Mouse (Mus musculus) embryo, embryonic 10 days (tissue): Measurements from ENCODE around the gene Tprkb.
A peak's percentile ranks its signal among the peaks of the same experiment; 100 is the strongest.
"Not testable (repeated sequence)": the region's sequence is repeated elsewhere in the genome, so short reads cannot be mapped to it uniquely, and the experiment has no call there.

ENCODE experiments used
- DNase-seq: peaks from one replicate; pipeline ENCODE4 v3.0.0-alpha.2; 2015; ENCODE audit warnings: low spot score

The Tprkb gene

GRCm38 (mm10) chr6:85911587-85911986 is at the start of gene Tprkb:
TSS of gene Tprkb (plus strand) at chr6:85911865.
- no peak for DNase-seq

GRCm38 (mm10) chr6:85862565-85862964 is 49.1 kb upstream of the Tprkb start:
- no peak for DNase-seq

GRCm38 (mm10) chr6:85863136-85863535 is 48.5 kb upstream of the Tprkb start:
- DNase-seq, result no peak

GRCm38 (mm10) chr6:85863840-85864239 is 47.8 kb upstream of the Tprkb start:
- no peak for DNase-seq

GRCm38 (mm10) chr6:85864900-85865639 is 46.6 kb upstream of the Tprkb start:
- not testable (repeated sequence) for DNase-seq

- DNase-seq, result not testable (repeated sequence)
Measured at GRCm38 (mm10) chr6:85866166-85866565, 45.5 kb upstream of the Tprkb start.

GRCm38 (mm10) chr6:85866995-85867394 is 44.7 kb upstream of the Tprkb start:
- DNase-seq, result not testable (repeated sequence)

GRCm38 (mm10) chr6:85867726-85868690 is 43.7 kb upstream of the Tprkb start:
- DNase-seq, result no peak

- DNase-seq, result not testable (repeated sequence)
Measured at GRCm38 (mm10) chr6:85869006-85869405, 42.7 kb upstream of the Tprkb start, which contains the start of gene Nat8f2. TSS of gene Nat8f2 (minus strand) at chr6:85869158.

GRCm38 (mm10) chr6:85883246-85883645 is 28.4 kb upstream of the Tprkb start:
- DNase-seq, result not testable (repeated sequence)

GRCm38 (mm10) chr6:85884311-85884710 is 27.4 kb upstream of the Tprkb start:
- no peak for DNase-seq

GRCm38 (mm10) chr6:85888961-85889360 is 22.7 kb upstream of the Tprkb start:
- no peak for DNase-seq

GRCm38 (mm10) chr6:85895061-85895648 is 16.5 kb upstream of the Tprkb start:
- DNase-seq, result not testable (repeated sequence)

GRCm38 (mm10) chr6:85898596-85899475 is 12.8 kb upstream of the Tprkb start:
- DNase-seq, result not testable (repeated sequence)

- DNase-seq, result no peak
Measured at GRCm38 (mm10) chr6:85902303-85902702, 9.4 kb upstream of the Tprkb start.

GRCm38 (mm10) chr6:85904642-85905061 is 7.0 kb upstream of the Tprkb start, which contains the start of gene Nat8f4:
TSS of gene Nat8f4 (minus strand) at chr6:85904884.
- peak; percentile 36 for DNase-seq

GRCm38 (mm10) chr6:85906911-85907351 is 4.7 kb upstream of the Tprkb start:
- not testable (repeated sequence) for DNase-seq

- DNase-seq, result no peak
Measured at GRCm38 (mm10) chr6:85908341-85908740, 3.3 kb upstream of the Tprkb start.

GRCm38 (mm10) chr6:85909704-85910103 is 2.0 kb upstream of the Tprkb start:
- no peak for DNase-seq

GRCm38 (mm10) chr6:85915141-85915538 is 3.5 kb downstream of the Tprkb start:
- DNase-seq, result peak; percentile 22
